Mouse (Mus musculus) ES-E14 (cell line): ENCODE measurements around the gene Sppl2a.

Experiments
- HCFC1 ChIP-seq: IDR thresholded peaks from 2 replicates; pipeline ENCODE4 v1.6.1; 2012; ENCODE audit warnings: low read length, inconsistent platforms, borderline replicate concordance; ENCODE audit not compliant: insufficient read depth
- ZNF384 ChIP-seq: IDR thresholded peaks from 2 replicates; pipeline ENCODE4 v1.6.1; 2012; ENCODE audit warnings: low read depth, low read length, inconsistent platforms

- TF ChIP-seq ZNF384 (no peak), HCFC1 (no peak)
These were observed 16.8 kb upstream of the Sppl2a start for GRCm38 (mm10) chr2:126949856-126950255.
